Mouse (Mus musculus) central nervous system, embryonic 11.5 days (tissue): ENCODE data around the gene Olfr701. TPM values are rescaled to one million over a fixed set of nuclear protein-coding genes. Genes with fewer than 3 reads are reported as not detected.

Source experiments
- polyA plus RNA-seq: library from polyadenylated mRNA; depleted of rRNA; stranded (reverse); fragments of >200 nt; gene quantifications from 2 replicates; pipeline ENCODE4 v1.2.3, GENCODE M21; 2012; rRNA removed

Gene Olfr701
- not detected in 2 replicates for polyA plus RNA-seq

DNA sequence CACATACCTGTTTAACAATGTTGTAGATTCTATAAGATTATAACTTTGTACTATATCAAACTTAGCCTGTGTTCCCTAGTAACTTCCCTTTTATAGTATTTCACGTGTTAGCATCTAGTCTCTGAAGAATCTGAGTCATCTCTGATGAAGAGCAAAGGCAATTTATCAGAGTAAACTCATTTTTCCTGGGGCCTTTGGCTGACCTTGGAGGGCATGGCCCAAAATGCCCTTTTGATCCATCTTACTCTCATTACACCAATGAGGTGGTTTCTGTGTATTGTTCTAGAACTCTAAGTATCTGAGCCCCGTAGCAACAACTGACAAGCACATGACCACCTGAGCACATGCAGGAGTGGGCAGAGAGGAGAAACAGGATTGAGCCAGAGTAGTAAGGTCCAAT is at the start of gene Olfr701:
TSS of gene Olfr701 (plus strand) at position 301 of the 400 bp plus-strand sequence.

DNA sequence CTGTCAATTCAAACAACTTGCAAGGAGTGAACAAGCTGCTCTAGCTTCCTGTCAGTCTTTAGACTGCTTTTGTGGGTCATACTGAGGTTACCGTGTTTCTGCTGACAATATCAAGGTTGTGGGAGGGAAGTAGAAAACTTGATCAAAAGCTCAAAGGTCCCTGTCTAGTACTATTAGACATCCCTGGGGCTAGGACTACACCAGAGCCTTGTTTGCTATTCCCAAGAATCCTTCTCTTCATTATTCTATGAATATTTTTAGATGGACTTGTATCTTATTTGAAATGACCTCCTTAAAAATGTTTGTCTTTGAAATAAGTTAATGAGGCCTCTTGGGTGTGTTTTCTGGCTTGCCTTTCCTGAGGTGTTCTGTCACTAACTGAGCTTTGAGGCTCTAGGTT is 20.8 kb upstream of the Olfr701 start, which contains the start of gene Olfr699:
TSS of gene Olfr699 (minus strand) at position 101 of the 400 bp plus-strand sequence.

DNA sequence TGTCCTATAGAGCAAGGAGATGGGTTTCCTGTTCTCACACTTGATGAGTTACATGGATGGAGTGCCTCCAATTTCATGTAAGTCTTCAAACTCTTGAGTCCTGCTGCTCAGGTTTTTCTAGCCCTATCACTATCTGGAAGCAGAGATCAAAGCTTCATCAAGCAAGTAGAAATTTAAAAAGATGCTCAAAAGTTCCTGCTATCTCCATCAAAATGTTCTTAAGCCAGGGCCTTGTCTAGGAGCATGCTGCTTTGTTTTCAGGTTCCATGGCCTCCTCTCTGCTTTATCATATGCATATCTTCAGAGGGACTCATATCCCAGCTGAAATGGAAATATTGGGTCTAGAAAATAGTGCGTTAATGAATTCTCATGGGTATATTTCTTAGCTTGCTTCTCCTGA is 5.2 kb upstream of the Olfr701 start, which contains the start of gene Olfr700:
TSS of gene Olfr700 (minus strand) at position 101 of the 400 bp plus-strand sequence.

DNA sequence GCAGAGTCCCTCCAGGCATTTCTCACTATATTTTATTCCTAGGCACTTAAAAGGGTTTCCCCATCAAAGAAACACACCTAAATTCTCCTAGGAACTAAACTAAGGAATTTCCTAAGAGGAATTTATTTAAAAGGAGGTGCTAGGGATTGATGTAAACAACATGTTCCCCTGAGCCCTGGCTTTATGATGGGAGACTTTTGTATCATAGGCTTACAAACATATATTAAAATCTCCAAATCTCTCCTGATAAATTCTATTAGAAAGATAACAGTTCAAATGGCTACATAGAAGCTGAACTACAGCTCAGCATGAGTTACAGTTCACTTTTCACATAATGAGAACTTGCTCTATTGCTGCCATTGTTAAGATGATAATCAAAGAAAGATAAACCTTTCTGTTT is 19.9 kb downstream of the Olfr701 start, which contains the start of gene Olfr702:
TSS of gene Olfr702 (minus strand) at position 101 of the 400 bp plus-strand sequence.

DNA sequence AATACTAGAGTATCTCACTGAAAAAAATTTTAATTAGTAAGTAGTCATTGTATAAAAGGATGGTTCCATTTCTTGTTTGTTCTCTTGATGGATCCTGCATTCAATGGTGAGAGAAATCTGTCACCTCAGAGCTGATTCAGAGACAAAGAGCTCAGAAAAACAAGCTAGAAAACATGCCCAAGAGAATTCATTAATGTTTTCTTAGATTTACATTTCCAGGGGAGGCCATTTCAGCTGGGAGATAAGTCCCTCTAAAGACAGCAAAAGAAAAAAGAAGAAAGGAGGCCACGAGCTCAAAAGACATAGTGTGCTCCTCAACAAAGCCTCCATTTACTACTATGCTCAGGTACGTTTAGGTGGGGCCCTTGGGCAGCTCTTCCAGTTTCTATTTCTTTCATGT is 29.1 kb downstream of the Olfr701 start, which contains the start of gene Olfr703:
TSS of gene Olfr703 (plus strand) at position 301 of the 400 bp plus-strand sequence.

DNA sequence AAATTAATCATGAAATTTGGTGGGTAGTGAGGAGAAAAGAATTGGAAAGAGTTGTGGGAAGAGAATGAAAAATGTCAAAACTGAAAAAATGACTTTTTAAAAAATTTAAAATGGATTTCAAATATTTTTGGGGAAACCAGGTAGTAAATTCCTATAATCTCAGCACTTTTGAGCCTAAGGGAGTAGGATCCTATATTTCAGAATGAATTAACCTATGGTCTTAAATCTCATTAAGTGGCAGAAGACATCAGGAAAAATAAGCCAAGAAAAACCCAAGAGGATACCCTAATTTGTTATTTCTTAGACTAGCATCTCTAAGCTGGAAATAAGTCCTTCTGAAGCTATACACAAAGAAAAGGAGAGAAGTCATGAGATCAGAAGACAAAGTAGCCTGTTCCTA is 49.0 kb downstream of the Olfr701 start, which contains the start of gene Olfr704:
TSS of gene Olfr704 (plus strand) at position 301 of the 400 bp plus-strand sequence.

Other genes starting within 250 kb of the Olfr701 start
- not detected in 2 replicates for gene Olfr693, start 133.5 kb upstream of the Olfr701 start, polyA plus RNA-seq
- gene Olfr694, start 122.3 kb upstream of the Olfr701 start, polyA plus RNA-seq, result not detected in 2 replicates
- gene Olfr695, start 97.7 kb upstream of the Olfr701 start, polyA plus RNA-seq, result not detected in 2 replicates
- gene Olfr697, start 71.7 kb upstream of the Olfr701 start, polyA plus RNA-seq, result not detected in 2 replicates
- gene Olfr698, start 58.7 kb upstream of the Olfr701 start, polyA plus RNA-seq, result not detected in 2 replicates
- gene Olfr699, start 20.9 kb upstream of the Olfr701 start, polyA plus RNA-seq, result not detected in 2 replicates
- gene Olfr700, start 5.3 kb upstream of the Olfr701 start, polyA plus RNA-seq, result not detected in 2 replicates
- not detected in 2 replicates for gene Olfr702, start 19.8 kb downstream of the Olfr701 start, polyA plus RNA-seq
- not detected in 2 replicates for gene Olfr703, start 29.2 kb downstream of the Olfr701 start, polyA plus RNA-seq
- not detected in 2 replicates for gene Olfr704, start 49.1 kb downstream of the Olfr701 start, polyA plus RNA-seq
- gene Olfr705, start 62.8 kb downstream of the Olfr701 start, polyA plus RNA-seq, result not detected in 2 replicates
- gene Olfr706, start 74.0 kb downstream of the Olfr701 start, polyA plus RNA-seq, result not detected in 2 replicates
- not detected in 2 replicates for gene Olfr707, start 87.1 kb downstream of the Olfr701 start, polyA plus RNA-seq
- gene Olfr1532-ps1, start 93.9 kb downstream of the Olfr701 start, polyA plus RNA-seq, result not detected in 2 replicates
- not detected in 2 replicates for gene Olfr709-ps1, start 118.1 kb downstream of the Olfr701 start, polyA plus RNA-seq
- not detected in 2 replicates for gene Olfr710, start 134.2 kb downstream of the Olfr701 start, polyA plus RNA-seq
- not detected in 2 replicates for gene Olfr6, start 149.8 kb downstream of the Olfr701 start, polyA plus RNA-seq
- not detected in 2 replicates for gene Olfr711, start 161.3 kb downstream of the Olfr701 start, polyA plus RNA-seq
- not detected in 2 replicates for gene Olfr2, start 191.9 kb downstream of the Olfr701 start, polyA plus RNA-seq
- gene Olfr713, start 217.0 kb downstream of the Olfr701 start, polyA plus RNA-seq, result not detected in 2 replicates